Mouse (Mus musculus): ENCODE measurements around the gene H2-Oa. TPM values are rescaled to one million over a fixed set of nuclear protein-coding genes. Genes with fewer than 3 reads are reported as not detected.

The H2-Oa gene
- total RNA-seq, 2 experiments from 2014 or later, result 1.5 TPM; not detected in 1

DNA sequence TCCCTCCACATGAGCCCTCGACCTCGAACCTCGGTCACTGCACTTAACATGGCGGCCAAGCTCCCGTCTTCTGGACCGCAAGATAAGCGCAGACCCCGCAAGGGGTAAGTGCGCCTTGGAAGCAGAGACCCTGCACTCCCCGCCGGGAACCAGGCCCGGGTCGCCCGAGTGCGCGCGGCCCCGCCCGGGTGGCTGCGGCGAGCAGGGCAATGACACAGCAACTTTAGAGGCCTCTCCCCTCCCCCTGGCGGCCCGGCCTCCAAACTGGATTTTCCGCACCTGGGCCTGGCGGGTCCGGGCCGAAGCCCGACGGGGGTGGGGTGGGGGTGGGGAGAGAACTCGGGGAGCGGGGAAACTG is 28.7 kb downstream of the H2-Oa start:
- peak; percentile 50 for ATAC-seq (replicated peaks; ENCODE audit: low FRiP score, poor library complexity, severe bottlenecking)

DNA sequence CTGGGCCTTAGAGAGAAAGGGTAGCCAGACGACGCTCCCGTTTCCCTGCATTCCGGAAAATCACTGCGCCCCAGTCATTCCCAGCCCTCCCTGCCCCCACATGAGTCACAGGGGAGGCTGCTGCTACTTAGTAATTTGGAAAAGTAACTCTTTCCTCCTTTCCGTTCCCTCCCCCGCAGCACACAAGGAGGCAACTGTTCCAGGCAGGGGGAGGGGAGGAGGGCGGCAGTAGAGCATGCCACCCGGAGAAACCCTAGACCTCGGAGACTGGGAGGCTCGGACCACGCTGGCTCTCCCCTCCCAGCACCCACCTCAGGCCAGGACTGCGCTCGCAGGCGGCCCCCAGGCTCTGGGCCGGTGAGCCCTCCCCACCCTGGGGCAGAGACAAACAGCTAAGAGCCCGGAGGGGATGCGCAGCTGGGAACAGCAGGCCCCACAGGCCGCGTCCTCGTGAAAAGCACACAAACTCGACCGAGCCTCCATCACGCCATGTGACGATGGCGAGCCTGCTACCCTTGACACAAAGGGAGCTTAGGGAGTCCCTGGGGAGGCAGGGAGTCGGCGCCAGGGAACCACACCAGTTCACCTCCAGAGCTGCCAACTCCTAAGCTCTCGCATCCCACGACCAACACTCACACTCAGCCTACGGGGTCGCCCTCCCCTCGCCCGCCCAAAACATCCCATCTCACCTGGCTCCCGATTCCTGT is 29.2 kb downstream of the H2-Oa start:
- no peak for ATAC-seq (replicated peaks; ENCODE audit: low FRiP score, poor library complexity, severe bottlenecking)

DNA sequence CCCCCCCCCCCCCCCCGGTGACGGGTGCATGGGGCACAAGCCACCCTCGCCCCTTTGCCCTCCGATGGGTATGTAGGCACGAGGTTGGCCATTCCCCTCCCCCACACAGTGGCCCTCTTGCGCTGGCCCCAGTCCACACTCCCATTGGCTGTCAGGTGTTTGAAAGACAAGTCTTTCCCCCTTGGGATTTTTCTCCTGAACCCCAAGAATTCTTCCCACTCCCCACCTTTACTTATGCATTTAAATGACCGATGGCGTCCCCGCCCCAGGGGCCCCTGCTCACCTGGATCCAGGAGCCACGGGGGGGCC is 29.7 kb downstream of the H2-Oa start:
- no peak for ATAC-seq (replicated peaks; ENCODE audit: low FRiP score, poor library complexity, severe bottlenecking)

DNA sequence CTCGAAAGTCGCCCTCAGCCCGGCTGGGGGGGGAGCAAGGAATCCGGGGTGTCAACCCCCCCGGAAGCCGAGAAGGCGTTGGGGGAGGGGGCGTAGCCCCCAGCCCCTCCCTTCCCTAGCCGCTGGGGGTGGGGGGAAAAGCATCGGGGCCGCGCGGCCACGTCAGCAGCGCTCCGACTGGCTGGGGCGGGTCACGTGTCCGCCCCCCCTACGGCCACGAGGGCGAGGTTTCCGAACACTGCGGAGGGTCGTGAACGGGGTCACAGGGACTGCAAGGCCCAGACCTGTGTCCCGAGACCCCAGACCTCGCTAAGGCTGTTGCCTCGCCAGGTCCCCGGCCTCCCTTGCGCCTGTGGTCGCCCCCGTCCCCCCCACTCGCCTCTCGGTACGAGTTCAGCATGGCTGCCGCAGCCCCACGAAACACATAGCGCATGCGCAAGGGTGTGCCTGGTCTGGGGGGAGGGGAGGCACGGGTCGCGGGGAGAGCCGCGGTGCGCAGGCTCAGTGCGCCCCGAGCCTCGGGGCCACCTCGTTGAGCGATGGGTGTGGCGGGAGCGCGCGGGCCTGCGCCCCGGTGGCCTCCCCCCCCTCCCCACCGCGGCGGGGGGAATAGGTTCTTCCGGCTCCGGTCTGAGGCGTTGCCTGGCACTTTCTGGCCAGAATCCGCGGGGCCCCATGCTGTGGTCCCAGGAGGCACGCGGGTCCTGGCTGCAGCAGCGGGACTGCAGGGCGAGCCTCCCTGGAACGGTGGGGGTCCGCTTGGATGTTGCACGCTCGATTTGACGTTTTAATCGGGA is 30.2 kb downstream of the H2-Oa start, which contains the start of gene Brd2:
Gene Brd2, minus strand, starts transcription at position 447 of the 797 bp plus-strand sequence.
- ATAC-seq (replicated peaks; ENCODE audit: low FRiP score, poor library complexity, severe bottlenecking), result peak; percentile 45

DNA sequence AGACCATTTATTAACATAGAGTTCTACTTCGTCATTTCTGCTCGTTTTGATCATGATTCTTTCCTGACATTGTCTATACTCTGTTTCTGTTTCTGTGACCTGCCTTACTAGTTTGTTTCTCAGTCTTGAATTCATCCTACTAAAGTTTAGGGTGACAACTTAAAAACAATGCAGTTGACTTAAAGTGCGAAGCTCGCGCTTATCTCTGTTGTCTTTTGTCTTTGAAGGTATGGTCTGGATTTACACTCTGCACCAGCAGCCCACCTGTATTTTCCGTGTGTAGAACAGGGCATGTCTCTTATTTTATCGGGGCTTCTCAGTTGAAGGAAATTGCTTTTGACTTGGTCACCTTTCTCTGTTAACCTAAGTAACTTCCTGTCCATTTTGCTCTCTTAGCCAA is 31.0 kb downstream of the H2-Oa start:
- ATAC-seq (replicated peaks; ENCODE audit: low FRiP score, poor library complexity, severe bottlenecking), result no peak

DNA sequence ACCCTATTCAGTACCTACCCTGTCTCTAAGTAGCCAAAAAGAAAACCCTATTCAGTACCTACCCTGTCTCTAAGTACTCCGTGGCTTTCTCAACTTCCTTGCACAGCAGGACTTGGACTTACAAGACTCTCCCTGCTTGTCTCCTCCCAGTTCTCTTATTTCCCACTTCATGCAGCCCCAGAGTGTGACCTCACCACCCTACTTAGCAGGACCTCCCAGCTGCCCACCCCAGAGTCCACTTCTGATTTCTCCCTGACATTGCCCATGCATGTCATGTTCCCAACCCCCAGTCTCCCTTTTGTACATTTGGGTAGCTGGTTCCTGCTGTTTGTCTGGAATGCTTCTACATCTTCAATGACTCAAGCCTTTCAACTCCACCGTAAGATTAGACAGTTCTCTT is 31.4 kb downstream of the H2-Oa start:
- no peak for ATAC-seq (replicated peaks; ENCODE audit: low FRiP score, poor library complexity, severe bottlenecking)

DNA sequence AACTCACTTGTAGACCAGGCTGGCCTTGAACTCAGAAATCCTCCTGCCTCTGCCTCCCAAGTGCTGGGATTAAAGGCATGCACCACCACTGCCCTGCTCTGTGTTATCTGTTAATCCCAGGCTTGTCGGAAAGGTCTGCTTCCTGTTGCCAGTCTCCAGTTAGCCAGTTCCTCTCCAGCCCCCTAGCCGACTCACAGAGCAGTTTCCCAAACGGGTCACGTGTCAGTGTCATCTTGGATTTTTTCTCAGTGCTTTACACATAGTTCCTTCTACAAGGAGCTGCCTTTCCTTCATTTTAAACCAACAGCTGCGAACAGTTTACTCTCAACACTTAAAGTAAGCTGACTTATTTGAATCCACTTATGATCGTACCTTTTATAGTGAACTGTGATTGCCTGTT is 32.5 kb downstream of the H2-Oa start:
- ATAC-seq (replicated peaks; ENCODE audit: low FRiP score, poor library complexity, severe bottlenecking), result no peak

DNA sequence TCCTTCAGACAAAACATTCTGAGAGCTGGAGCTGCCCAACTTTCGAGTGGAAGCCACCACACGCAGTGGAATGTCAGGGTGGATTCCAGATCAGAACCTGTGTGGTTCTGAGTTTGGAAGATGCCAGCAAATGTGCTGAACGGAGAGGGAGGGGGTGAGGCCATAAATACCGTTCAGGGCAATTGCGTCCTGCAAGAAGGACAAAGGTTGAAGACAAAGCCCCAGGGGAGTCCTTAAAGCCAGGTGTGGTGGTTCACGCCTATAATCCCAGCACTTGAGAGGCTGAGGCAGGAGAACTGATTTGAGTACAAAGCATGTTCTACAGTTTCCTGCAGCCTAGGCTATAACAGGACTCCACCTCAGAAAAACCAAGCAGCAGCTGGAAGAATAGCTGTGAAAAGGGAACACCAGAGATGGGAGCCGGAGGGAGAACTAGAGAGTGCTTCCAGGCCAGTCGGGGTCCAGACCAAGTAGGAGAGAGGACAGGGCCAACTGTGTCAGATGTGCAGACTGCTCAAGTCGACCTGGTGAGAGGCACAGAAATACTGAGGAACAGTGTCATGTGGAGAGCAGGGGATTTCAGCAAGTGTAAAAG is 34.8 kb downstream of the H2-Oa start:
- ATAC-seq (replicated peaks; ENCODE audit: low FRiP score, poor library complexity, severe bottlenecking), result no peak

DNA sequence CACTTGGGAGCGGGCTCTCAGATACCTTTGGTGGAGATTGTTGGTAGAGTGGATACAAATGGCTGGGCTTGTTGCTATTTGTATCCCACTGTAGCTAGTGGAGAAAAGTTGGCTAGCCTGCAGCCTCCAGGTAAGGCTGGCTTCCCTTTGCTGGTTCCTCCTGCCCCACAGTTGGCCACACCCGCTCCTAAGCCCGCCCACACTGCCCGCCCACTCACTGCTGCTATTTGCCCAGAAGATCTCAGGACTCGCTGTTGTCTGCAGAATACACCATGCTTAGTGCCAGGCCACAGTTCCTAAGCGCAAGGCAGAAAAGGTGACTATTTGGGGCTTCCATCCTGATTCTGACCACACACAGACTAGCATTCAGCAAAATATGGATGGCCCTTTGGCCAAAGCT is 35.3 kb downstream of the H2-Oa start:
- ATAC-seq (replicated peaks; ENCODE audit: low FRiP score, poor library complexity, severe bottlenecking), result peak; percentile 81

DNA sequence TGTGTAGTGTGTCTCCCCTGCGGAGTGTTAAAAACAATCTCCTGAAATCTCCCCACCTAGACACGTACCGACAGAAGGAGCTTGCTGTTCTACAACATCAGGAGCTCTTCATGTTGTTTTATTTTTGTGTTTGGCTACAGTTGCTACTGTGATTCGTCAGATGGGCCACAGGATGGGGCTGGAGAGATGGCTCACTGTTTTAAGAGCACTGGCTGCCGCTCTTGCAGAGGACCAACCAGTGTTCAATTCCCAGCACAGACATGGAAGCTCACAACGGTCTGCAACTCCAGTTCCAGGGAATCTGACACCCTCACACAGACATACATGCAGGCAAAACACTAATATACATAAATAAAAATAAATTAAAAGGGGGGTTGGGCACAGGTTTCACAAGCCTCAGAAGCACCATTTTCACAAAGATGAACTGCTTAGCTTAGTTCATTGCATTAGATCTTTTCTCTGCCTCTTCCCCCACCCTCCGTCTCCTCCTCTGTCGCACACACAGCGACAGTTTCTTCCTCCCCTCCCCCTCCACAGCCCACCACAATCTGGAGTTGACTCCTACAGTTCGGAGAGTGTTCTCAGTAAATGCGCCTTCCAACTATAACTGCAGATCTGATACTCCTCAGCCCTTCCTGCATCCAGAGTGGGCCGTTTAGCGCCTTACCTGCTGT is 36.3 kb downstream of the H2-Oa start:
- ATAC-seq (replicated peaks; ENCODE audit: low FRiP score, poor library complexity, severe bottlenecking), result no peak

DNA sequence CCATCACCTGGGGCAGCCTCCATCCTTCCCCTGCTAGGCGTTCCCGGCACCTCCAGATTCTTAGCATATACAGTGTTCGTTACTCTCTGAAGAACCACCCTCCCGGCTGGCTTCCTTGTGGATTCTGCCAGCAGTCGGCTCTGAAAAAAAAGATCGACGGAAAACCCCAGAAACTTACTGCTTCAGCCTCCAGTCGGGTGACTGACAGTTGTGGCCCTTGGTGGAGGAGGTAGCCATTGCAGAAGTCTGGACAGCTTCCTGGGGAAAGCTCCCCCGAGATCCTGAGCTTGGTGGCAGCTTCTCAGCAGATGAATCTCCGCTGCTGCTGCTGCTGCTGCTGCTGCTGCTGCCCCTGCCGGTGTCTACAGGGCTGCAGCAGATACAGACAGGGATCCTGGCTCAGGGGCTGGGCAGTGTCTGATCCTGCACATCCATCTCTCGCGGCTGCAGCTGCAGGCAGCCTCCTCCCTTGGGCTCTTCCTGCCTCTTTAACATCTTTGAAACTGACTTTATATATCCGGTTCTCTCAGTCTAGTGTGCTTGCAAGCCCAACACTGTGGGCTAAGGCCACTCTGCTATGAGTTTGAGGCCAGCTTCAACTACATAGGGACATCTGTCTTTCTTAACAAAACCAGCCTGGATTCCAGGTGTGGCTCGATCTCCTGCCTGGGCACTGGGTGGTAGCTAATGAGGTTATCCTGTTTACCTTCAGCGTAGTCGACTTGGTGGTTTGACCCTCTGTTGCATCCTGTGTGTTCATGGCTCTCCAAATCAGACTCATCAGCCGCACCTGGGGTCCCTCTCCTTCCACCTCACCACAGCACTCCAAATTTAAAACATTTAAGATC is 37.0 kb downstream of the H2-Oa start:
- ATAC-seq (replicated peaks; ENCODE audit: low FRiP score, poor library complexity, severe bottlenecking), result no peak

DNA sequence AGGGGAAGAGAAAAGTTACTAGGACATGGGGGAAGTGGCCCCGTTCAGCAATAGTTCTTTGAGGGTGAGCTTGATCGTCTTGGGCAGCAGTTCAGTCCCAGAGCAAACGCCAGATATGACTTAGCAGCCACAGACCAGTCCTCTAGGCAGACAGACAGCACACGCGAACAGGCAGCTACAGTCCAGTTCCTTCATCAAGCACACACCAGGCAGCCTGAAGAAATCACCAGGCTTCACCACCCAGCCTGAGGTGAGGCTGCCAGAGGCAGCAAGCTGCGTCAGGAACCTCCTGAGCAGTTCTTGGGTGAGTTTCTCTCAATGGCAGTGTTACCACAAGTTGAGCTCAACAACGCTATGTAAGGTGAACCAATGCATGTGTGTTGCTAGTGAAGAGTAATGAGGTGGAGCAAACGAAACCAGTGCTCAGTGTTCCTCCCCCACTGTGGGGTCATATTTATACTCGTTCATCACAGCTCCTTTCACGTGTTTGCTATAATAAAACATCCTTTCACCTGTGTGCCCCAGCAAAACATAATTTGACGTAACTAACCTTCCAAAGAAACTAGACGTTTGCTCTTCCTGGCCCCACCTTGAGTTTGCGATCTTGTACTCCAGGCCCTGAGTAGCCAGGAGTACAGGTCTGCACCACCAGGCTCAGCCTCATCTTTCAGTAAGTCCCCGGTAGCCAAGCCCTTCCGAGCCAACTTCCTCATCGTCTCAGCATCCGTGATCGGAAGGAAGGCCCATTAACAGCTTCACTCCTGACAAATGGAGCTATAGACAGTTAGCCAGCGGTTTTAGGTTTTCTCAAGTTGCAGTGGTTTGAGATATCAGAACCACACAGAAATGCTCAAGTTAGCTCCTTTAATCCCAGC is 38.2 kb downstream of the H2-Oa start:
- no peak for ATAC-seq (replicated peaks; ENCODE audit: low FRiP score, poor library complexity, severe bottlenecking)

DNA sequence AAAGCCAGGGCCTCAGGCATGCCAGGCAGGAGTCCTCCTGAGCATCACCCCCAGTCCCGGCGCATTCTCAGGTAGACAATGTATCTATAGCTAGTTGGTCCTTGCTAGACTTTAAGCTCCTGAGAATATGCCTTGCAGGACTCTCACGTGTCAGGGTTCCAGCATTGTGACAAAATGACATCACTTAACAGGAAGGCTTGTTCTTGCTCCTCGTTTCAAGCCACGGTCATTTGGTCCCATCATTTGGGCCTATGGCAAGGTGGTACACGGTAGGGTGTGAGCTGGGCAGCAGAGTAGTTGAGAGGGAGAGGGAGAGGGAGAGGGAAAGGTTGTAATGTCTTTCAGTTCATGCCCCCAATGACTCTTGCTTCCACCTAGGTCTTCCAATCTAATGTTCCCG is 39.8 kb downstream of the H2-Oa start:
- ATAC-seq (replicated peaks; ENCODE audit: low FRiP score, poor library complexity, severe bottlenecking), result no peak

DNA sequence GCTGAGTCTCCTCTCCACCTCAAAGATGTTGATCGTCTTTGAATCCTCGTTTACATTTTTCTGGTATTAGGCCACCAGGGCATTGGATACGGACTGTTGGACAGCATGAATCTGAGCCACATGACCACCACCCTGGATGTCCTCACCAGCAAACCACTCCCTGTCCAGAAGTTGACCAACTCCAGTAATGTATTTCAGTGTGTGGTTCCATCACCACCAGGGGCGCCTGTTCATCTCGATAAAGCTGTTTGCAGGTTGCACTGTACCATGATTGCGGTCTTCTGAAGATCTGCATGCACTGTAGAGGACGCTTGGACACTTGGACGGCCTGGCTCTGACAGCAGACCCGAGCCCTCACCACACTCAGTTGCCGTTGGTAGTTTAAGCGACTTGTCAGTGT is 41.1 kb downstream of the H2-Oa start:
- no peak for ATAC-seq (replicated peaks; ENCODE audit: low FRiP score, poor library complexity, severe bottlenecking)

DNA sequence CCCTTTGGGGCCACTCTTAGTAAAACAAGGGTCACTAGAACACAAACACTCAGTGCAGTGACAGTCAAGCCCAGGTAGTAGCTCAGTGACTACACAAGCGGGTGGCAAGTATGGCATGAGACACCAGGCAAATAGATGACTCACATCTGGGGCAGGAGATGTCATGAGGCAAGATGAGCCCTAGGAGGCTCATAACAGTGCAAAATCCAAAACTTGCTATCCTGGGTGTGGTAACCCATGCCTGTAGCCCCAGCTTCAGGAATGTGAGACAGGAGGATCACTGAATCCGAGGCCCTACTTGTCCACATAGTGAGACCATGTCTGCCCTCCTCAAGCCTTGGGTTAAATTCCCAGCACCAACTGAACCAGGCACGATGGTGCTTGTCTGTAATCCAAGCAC is 42.3 kb downstream of the H2-Oa start:
- no peak for ATAC-seq (replicated peaks; ENCODE audit: low FRiP score, poor library complexity, severe bottlenecking)

DNA sequence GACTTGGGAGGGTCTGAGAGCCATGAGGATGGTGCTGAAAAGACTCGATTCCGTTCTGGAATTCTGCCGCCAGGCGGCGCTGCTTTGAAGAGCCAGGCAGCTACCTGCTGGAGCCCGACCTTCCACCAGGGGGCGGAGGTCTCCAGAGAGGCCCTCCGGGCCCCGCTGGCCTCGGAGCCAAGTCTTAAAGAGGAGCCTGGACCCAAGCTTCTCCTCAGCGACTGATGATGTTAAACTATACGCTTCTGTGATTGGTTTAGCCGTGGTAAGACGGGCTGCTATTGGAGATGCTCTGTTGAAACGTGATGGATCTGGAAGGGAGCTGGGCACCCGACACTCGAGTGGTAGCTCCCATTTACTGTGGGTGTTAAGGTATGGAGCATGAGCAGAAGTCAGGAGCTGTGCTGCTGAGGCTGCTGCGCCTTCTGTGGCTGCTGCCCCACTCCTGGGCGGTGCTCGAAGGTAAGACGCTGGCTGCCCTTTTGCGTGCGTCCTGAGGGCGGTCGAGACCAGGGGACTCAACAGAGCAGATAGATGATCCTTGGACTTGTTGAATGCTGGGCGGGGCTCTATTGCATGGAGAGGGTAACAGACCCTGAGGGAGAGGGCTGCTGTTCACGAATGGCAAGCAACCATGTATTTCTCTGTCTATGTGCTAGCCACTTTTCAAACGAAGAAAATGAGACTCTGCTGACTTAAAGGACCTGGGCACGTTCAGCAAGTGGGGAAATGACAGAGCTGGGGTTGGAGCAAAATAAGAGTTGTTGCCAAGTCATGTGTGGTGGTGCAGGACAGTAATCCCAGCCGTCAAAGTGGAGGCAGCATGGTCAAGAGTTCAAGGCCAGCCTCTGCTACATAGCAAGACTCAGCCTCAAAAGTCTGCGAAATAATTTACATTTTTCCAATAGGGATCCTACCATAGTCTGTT is 43.4 kb downstream of the H2-Oa start:
- peak; percentile 94 for ATAC-seq (replicated peaks; ENCODE audit: low FRiP score, poor library complexity, severe bottlenecking)

DNA sequence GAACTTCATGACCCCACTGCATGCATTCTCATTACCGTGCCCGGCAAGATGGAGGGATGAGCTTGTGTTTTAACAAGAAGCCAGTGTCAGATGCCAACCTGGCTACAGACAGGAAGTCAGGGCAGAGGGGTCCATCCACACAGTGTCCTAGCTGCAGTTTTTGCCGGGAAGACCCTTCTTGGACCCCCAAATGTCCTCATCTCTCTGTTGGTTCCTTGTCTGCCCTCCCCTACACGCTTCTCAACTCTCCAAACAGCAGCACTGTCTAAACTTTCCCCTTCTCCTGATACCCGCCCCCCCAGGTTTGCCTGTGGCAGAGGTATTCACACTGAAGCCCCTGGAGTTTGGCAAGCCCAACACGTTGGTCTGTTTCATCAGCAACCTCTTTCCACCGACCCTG is 45.5 kb downstream of the H2-Oa start:
- no peak for ATAC-seq (replicated peaks; ENCODE audit: low FRiP score, poor library complexity, severe bottlenecking)

DNA sequence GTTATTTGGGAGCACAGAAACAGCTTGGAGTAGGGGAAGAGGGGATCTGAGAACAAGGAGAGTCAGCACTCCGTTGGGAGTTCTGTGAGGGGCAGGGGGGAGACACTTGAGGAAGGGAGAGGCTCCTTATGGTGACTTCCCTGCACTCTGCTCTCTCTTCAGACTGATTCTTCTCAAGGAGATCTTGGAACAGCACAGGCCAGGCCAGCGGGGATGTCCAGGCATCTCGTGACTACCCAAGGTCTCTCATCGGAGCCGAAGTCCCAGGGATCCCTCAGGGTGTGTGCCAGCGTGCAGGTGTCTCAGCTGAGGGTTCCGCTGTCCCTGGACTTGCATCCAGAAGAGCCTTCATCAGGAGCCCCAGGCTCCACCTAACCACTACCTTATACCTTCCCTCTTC is 46.5 kb downstream of the H2-Oa start:
- no peak for ATAC-seq (replicated peaks; ENCODE audit: low FRiP score, poor library complexity, severe bottlenecking)

All from erythroid progenitor cell, adult 5-6 weeks (primary cell).